Mouse (Mus musculus) stomach, postnatal 0 days (tissue): ENCODE data around the gene Satb1. TPM values are rescaled to one million over a fixed set of nuclear protein-coding genes. Genes with fewer than 3 reads are reported as not detected.

Experiments
- ATAC-seq: fragments of 200-750 bp; cut with Nextera tagmentation; 2 replicates; pipeline ENCODE4 v1.8.0; 2017; ENCODE audit not compliant: low FRiP score, low TSS enrichment
- DNase-seq: peaks from one replicate; pipeline ENCODE4 v3.0.0-alpha.2; 2016; ENCODE audit warnings: low spot score
- H3K27ac ChIP-seq: fragments of 300-500 bp; sonication (generic); replicated peaks from 2 replicates; pipeline ENCODE4 v1.5.1; 2014; ENCODE audit warnings: mild to moderate bottlenecking, control low read depth
- H3K27me3 ChIP-seq: fragments of 300-500 bp; sonication (generic); 2 replicates; pipeline ENCODE4 v1.6.1; 2014; ENCODE audit warnings: low read length; ENCODE audit not compliant: control insufficient read depth, insufficient read depth
- H3K36me3 ChIP-seq: fragments of 300-500 bp; sonication (generic); 2 replicates; pipeline ENCODE4 v1.6.1; 2014; ENCODE audit warnings: low read length, mixed read lengths; ENCODE audit not compliant: control insufficient read depth, insufficient read depth
- H3K4me1 ChIP-seq: fragments of 300-500 bp; sonication (generic); replicated peaks from 2 replicates; pipeline ENCODE4 v1.6.1; 2014; ENCODE audit warnings: antibody characterized with exemption; ENCODE audit not compliant: control insufficient read depth, insufficient read depth
- H3K4me2 ChIP-seq: fragments of 300-500 bp; sonication (generic); replicated peaks from 2 replicates; pipeline ENCODE4 v1.6.1; 2014; ENCODE audit warnings: low read depth, mild to moderate bottlenecking, control low read depth, moderate library complexity
- H3K4me3 ChIP-seq: fragments of 300-500 bp; sonication (generic); 2 replicates; pipeline ENCODE4 v1.5.1; 2014; ENCODE audit warnings: low read depth, low read length, control low read depth
- H3K9ac ChIP-seq: fragments of 300-500 bp; sonication (generic); 2 replicates; pipeline ENCODE4 v1.6.1; 2014; ENCODE audit warnings: mild to moderate bottlenecking, low read length, control low read depth, mixed read lengths
- H3K9me3 ChIP-seq: fragments of 300-500 bp; sonication (generic); 2 replicates; pipeline ENCODE4 v1.6.1; 2016; ENCODE audit warnings: low read length; ENCODE audit not compliant: control insufficient read depth
- CTCF ChIP-seq: IDR thresholded peaks from 2 replicates; pipeline ENCODE4 v1.5.1; 2016; ENCODE audit warnings: antibody characterized with exemption, low read depth, mild to moderate bottlenecking, moderate library complexity
- EP300 ChIP-seq: optimal IDR thresholded peaks from 2 replicates; pipeline ENCODE3; 2016; ENCODE audit warnings: antibody characterized with exemption
- WGBS: fragments of 180-500 bp; shearing (Covaris S2); extraction: QIAGEN DNeasy Blood & Tissue Kit; methylation state at CpG from one replicate; pipeline ENCODE4 v1.1.7; 2014; 5-methylcytosine and 5-hydroxymethylcytosine counted together
- polyA plus RNA-seq: library from polyadenylated mRNA; unstranded; fragments of >200 nt; fragmentation: Nextera tagmentation; extraction: Ambion mirVana; gene quantifications from 2 replicates; pipeline ENCODE4 v1.2.1, GENCODE M21; 2015

The Satb1 gene
- polyA plus RNA-seq, 1 experiment from 2014 or later = 2.9 TPM

GRCm38 (mm10) chr17:51760997-51761655 is 72.0 kb downstream of the Satb1 start:
- Histone ChIP-seq H3K4me3 (no peak overlapping the region), H3K9me3 (no peaks in the 10 kb centered on the region), H3K4me1 (no peaks in the 10 kb centered on the region), H3K27me3 (no peaks in the 10 kb centered on the region), H3K27ac (no peak overlapping the region), H3K36me3 (no peaks in the 10 kb centered on the region), H3K4me2 (no peak overlapping the region), H3K9ac (no peak overlapping the region)
- 85% methylated on average over 17 of the region's 17 CpGs for WGBS
- ATAC-seq = no peak
- DNase-seq = no peak
- TF ChIP-seq EP300 = no peak
- TF ChIP-seq CTCF = no peak

GRCm38 (mm10) chr17:51760251-51760887 is 72.7 kb downstream of the Satb1 start:
- no peak overlapping the region for H3K9ac ChIP-seq
- no peak for DNase-seq
- no peaks in the 10 kb centered on the region for H3K4me1 ChIP-seq
- H3K4me3 ChIP-seq = no peak overlapping the region
- no peak for ATAC-seq
- WGBS = 68% methylated on average over 17 of the region's 17 CpGs
- H3K9me3 ChIP-seq = no peaks in the 10 kb centered on the region
- TF ChIP-seq CTCF = no peak
- TF ChIP-seq EP300 = no peak
- H3K27me3 ChIP-seq = no peaks in the 10 kb centered on the region
- H3K27ac ChIP-seq = no peak overlapping the region
- H3K36me3 ChIP-seq = no peaks in the 10 kb centered on the region
- no peak overlapping the region for H3K4me2 ChIP-seq

GRCm38 (mm10) chr17:51759509-51759908 is 73.6 kb downstream of the Satb1 start:
- no peak for DNase-seq
- H3K9ac ChIP-seq = no peak overlapping the region
- H3K4me1 ChIP-seq = no peaks in the 10 kb centered on the region
- TF ChIP-seq EP300 = no peak
- TF ChIP-seq CTCF = no peak
- no peaks in the 10 kb centered on the region for H3K9me3 ChIP-seq
- H3K4me2 ChIP-seq = no peak overlapping the region
- H3K27ac ChIP-seq = no peak overlapping the region
- no peaks in the 10 kb centered on the region for H3K36me3 ChIP-seq
- ATAC-seq = no peak
- 76% methylated on average over 4 of the region's 4 CpGs for WGBS
- no peaks in the 10 kb centered on the region for H3K27me3 ChIP-seq
- H3K4me3 ChIP-seq = no peak overlapping the region

GRCm38 (mm10) chr17:51752142-51752541 is 80.9 kb downstream of the Satb1 start:
- DNase-seq (no peak), ATAC-seq (no peak)
- Histone ChIP-seq H3K36me3 (no peaks in the 10 kb centered on the region), H3K4me1 (no peaks in the 10 kb centered on the region), H3K9ac (no peak overlapping the region), H3K9me3 (no peaks in the 10 kb centered on the region), H3K27ac (no peak overlapping the region), H3K4me3 (no peak overlapping the region), H3K27me3 (no peaks in the 10 kb centered on the region), H3K4me2 (no peak overlapping the region)
- WGBS = 93% methylated on average over 4 of the region's 4 CpGs
- TF ChIP-seq CTCF = no peak
- TF ChIP-seq EP300 = no peak

GRCm38 (mm10) chr17:51747204-51747603 is 85.9 kb downstream of the Satb1 start:
- Histone ChIP-seq H3K9ac (no peak overlapping the region), H3K27ac (no peak overlapping the region), H3K9me3 (no peaks in the 10 kb centered on the region), H3K36me3 (no peaks in the 10 kb centered on the region), H3K4me2 (no peak overlapping the region), H3K4me3 (no peak overlapping the region), H3K27me3 (no peaks in the 10 kb centered on the region), H3K4me1 (no peaks in the 10 kb centered on the region)
- no peak for ATAC-seq
- TF ChIP-seq CTCF = no peak
- 86% methylated on average over 9 of the region's 9 CpGs for whole genome bisulfite sequencing
- no peak for DNase-seq

- no peak overlapping the region for H3K4me3 ChIP-seq
- ATAC-seq (no peak), DNase-seq (no peak)
- H3K36me3 ChIP-seq = no peaks in the 10 kb centered on the region
- WGBS = 84% methylated on average over 10 of the region's 10 CpGs
- no peak overlapping the region for H3K4me2 ChIP-seq
- H3K27me3 ChIP-seq = no peaks in the 10 kb centered on the region
- no peak for TF ChIP-seq CTCF
- no peak for TF ChIP-seq EP300
- H3K4me1 ChIP-seq = no peaks in the 10 kb centered on the region
- no peak overlapping the region for H3K9ac ChIP-seq
- H3K27ac ChIP-seq = no peak overlapping the region
- no peaks in the 10 kb centered on the region for H3K9me3 ChIP-seq
Measured at GRCm38 (mm10) chr17:51742502-51742901, 90.6 kb downstream of the Satb1 start.
